Mouse (Mus musculus) neural tube, embryonic 13.5 days (tissue): ENCODE data around the gene Pik3c2b. TPM values are rescaled to one million over a fixed set of nuclear protein-coding genes. Genes with fewer than 3 reads are reported as not detected.
A peak's percentile ranks its signal among the peaks of the same experiment; 100 is the strongest.

Experiments used
- ATAC-seq: fragments of 200-750 bp; cut with Nextera tagmentation; 2 replicates; pipeline ENCODE4 v1.8.0; 2017; ENCODE audit warnings: low read depth, mild to moderate bottlenecking, moderate TSS enrichment, moderate library complexity
- H3K27ac ChIP-seq: fragments of 300-500 bp; sonication (generic); replicated peaks from 2 replicates; pipeline ENCODE4 v1.5.1; 2015; ENCODE audit warnings: moderate library complexity, mild to moderate bottlenecking, inconsistent platforms
- H3K27me3 ChIP-seq: fragments of 300-500 bp; sonication (generic); 2 replicates; pipeline ENCODE4 v1.6.1; 2015; ENCODE audit warnings: mild to moderate bottlenecking, inconsistent platforms
- H3K36me3 ChIP-seq: fragments of 300-500 bp; sonication (generic); 2 replicates; pipeline ENCODE4 v1.6.1; 2015; ENCODE audit warnings: mild to moderate bottlenecking, inconsistent platforms
- H3K4me1 ChIP-seq: fragments of 300-500 bp; sonication (generic); replicated peaks from 2 replicates; pipeline ENCODE4 v1.6.1; 2015; ENCODE audit warnings: inconsistent platforms
- H3K4me2 ChIP-seq: fragments of 300-500 bp; sonication (generic); 2 replicates; pipeline ENCODE4 v1.6.1; 2015; ENCODE audit warnings: inconsistent platforms, mild to moderate bottlenecking, moderate library complexity
- H3K4me3 ChIP-seq: fragments of 300-500 bp; sonication (generic); 2 replicates; pipeline ENCODE4 v1.5.1; 2015; ENCODE audit warnings: mild to moderate bottlenecking, inconsistent platforms
- H3K9ac ChIP-seq: fragments of 300-500 bp; sonication (generic); 2 replicates; pipeline ENCODE4 v1.6.1; 2015; ENCODE audit warnings: moderate library complexity, mild to moderate bottlenecking, inconsistent platforms
- H3K9me3 ChIP-seq: fragments of 300-500 bp; sonication (generic); 2 replicates; pipeline ENCODE4 v1.6.1; 2016; ENCODE audit warnings: inconsistent platforms
- WGBS: fragments of 180-500 bp; shearing (Covaris S2); methylation state at CpG from one replicate; pipeline ENCODE4 v1.1.7; 2015; 5-methylcytosine and 5-hydroxymethylcytosine counted together
- polyA plus RNA-seq: library from polyadenylated mRNA; unstranded; fragments of >200 nt; fragmentation: Nextera tagmentation; extraction: Ambion mirVana; gene quantifications from 2 replicates; pipeline ENCODE4 v1.2.1, GENCODE M21; 2015

Gene Pik3c2b
- polyA plus RNA-seq, 1 experiment from 2014 or later = 14.0 TPM

DNA sequence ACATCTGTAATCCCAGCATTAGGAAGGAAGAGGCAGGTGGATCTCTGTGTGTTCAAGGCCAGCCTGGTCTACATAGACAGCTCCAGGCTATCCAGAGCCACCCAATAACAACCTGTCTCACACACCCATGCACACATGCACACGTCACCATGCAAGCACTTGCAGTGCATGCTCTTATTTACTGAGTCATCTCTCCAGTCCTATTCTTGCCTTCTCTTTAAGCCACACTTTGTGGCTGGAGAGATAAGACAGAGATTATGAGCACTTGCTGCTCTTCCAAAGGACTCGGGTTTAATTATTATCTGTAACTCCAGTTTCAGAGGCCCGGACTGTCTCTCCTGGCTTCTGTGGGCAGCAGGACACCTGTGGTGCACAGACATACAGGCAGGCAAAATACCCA is 73.4 kb downstream of the Pik3c2b start:
- Histone ChIP-seq H3K27ac (no peak overlapping the region), H3K36me3 (no peaks in the 10 kb centered on the region), H3K4me2 (no peak overlapping the region), H3K9ac (no peak overlapping the region), H3K27me3 (no peaks in the 10 kb centered on the region), H3K9me3 (no peaks in the 10 kb centered on the region), H3K4me3 (no peak overlapping the region), H3K4me1 (no peaks in the 10 kb centered on the region)
- ATAC-seq = no peak
- WGBS = 89% methylated on average over 3 of the region's 3 CpGs

DNA sequence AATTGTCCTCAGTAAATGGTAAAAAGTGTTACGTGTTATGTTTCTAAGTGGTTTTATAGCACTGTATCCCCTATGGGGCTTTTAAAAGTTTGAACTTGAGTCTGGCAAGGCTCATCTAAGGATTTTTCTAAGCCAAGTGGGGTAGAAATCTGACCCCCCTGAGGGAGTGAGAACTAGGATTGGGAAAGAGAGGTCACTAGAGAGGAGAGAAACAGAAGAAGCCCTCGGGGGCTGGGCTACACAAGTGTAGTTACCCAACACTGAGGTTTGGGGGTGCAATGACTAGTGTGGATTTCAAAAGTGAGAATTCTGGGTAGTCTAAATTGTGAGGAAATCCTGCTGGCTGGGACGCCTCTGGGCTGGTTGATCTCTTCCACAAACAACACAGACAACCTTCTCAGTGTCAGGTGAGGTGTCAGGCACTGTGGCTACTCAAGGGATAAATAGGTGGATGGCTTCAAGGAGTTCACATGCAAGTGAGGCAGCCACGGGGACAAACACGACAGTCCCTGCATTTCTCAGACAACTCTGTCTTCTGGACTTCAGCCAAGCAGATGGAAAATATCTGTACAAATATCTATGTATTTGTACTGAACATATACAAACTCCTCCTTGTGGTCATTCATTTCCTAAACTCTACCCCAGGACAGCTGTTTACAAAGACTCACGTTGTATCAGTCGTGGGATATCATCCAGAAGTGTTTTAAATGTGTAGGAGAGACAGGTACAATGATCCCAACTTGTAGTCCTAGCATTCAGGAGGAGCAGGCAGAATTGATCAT is 74.7 kb downstream of the Pik3c2b start:
- WGBS = 67% methylated on average over 7 of the region's 7 CpGs
- Histone ChIP-seq H3K4me1 (no peaks in the 10 kb centered on the region), H3K27ac (no peak overlapping the region), H3K4me2 (no peak overlapping the region), H3K36me3 (no peaks in the 10 kb centered on the region), H3K9ac (no peak overlapping the region), H3K9me3 (no peaks in the 10 kb centered on the region), H3K27me3 (no peaks in the 10 kb centered on the region), H3K4me3 (no peak overlapping the region)
- ATAC-seq = no peak

DNA sequence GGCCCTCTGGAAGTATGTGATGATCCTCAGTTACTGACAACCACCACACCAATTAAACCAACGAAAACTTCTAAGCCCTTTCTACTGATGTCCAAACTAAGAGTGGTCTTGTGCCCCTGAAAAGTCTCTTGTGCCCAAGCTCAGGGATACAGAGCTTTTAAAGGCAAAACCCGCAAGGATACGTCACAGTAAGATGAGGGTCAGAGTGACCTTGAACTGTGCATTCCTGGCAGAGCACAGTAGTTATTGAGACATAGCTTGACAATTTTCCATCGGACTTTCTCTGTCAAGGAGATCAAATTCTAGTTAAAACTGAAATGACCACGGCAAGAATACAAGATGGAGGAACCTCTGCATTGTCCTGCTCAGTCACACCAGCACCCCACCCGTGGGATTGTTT is 75.8 kb downstream of the Pik3c2b start:
- no peak overlapping the region for H3K4me3 ChIP-seq
- H3K27ac ChIP-seq = no peak overlapping the region
- no peak overlapping the region for H3K9ac ChIP-seq
- ATAC-seq = no peak
- WGBS = 63% methylated on average over 6 of the region's 6 CpGs
- no peaks in the 10 kb centered on the region for H3K4me1 ChIP-seq
- H3K4me2 ChIP-seq = no peak overlapping the region
- no peaks in the 10 kb centered on the region for H3K36me3 ChIP-seq
- H3K9me3 ChIP-seq = no peaks in the 10 kb centered on the region
- H3K27me3 ChIP-seq = no peaks in the 10 kb centered on the region

DNA sequence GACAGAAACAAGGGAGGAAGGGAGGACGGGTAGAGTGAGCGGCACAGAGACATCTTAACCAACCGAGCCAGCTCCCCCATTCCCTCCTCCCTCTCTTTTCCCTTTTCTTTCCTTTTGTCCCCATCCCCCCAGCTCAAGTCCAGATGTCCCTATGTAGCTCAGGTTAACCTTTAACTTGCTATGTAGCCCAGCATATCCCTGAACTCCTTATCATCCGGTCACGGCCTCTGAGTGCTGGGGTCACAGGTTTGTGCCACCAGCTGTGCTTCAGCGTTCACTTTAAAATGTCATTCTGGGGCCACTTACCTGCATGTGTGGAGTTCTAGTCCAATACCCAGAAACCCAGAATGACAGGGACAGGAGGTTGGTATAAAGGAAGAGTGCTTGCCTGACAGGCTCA is 78.7 kb downstream of the Pik3c2b start:
- 0 out of 2 replicates have a peak, but pooled peaks cover under 1% of the 10 kb centered on the region for H3K4me1 ChIP-seq
- no peaks in the 10 kb centered on the region for H3K9me3 ChIP-seq
- no peak for ATAC-seq
- 82% methylated on average over 6 of the region's 6 CpGs for WGBS
- H3K9ac ChIP-seq = no peak overlapping the region
- no peak overlapping the region for H3K27ac ChIP-seq
- no peak overlapping the region for H3K4me3 ChIP-seq
- H3K27me3 ChIP-seq = no peaks in the 10 kb centered on the region
- H3K36me3 ChIP-seq = no peaks in the 10 kb centered on the region
- H3K4me2 ChIP-seq = no peak overlapping the region

DNA sequence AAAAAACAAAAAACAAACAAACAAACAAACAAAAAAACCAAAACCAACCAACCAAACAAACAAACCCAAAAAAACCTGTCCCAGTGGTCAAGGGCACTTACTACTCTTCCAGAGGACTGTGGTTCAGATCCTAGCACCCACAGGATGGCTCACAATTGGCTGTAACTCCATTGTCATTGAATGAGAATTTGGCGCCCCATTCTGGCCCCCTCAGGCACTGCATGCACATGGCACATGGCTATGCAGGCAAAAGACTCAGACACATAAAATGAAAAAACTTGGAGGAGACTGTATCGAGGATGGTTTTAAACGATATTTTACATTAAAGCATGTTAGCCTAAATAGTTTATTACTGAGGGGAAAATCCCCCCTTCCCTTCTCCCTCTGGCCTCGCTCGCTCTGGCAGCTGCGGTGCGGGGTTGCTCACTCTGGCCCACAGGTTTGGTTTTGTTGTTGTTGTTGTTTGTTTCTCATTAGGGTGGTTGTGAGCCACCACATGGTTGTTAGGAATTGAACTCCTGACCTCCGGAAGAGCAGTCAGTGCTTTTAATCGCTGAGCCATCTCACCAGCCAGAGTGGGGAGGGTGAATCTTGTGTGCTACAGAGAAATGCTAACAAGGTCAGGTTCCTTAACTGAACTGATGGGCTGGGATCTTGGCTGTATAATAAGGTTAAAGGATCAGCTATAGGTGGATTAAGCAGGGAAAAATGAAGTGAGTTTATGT is 80.3 kb downstream of the Pik3c2b start:
- ATAC-seq = no peak
- no peak overlapping the region for H3K9ac ChIP-seq
- no peak overlapping the region for H3K27ac ChIP-seq
- no peak overlapping the region for H3K4me3 ChIP-seq
- WGBS = 89% methylated on average over 9 of the region's 9 CpGs
- H3K27me3 ChIP-seq = no peaks in the 10 kb centered on the region
- no peaks in the 10 kb centered on the region for H3K9me3 ChIP-seq
- H3K4me2 ChIP-seq = no peak overlapping the region
- H3K4me1 ChIP-seq = peaks cover 15% of the 10 kb centered on the region
- H3K36me3 ChIP-seq = no peaks in the 10 kb centered on the region

DNA sequence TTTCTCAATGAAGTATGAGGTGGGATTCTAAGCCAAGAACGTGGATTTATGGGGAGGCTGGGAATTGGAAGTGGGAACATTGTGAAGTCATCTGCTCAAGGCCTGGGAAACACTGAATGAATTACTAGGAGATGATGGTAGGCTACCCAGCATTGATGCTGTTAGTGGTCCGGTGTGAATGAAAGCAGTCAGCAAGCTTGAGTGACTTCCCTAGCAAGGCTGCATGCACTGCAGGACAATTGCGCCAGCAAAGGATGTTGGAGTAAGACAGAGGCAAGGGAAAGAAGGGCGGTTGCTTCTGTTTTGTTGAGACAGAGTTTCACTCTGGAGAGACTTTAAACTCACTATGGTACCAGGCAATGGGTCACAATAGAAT is 80.9 kb downstream of the Pik3c2b start:
- 57% methylated on average over 4 of the region's 4 CpGs for WGBS
- peaks cover 15% of the 10 kb centered on the region for H3K4me1 ChIP-seq
- H3K4me2 ChIP-seq = no peak overlapping the region
- ATAC-seq = no peak
- no peak overlapping the region for H3K27ac ChIP-seq
- no peak overlapping the region for H3K4me3 ChIP-seq
- no peak overlapping the region for H3K9ac ChIP-seq
- no peaks in the 10 kb centered on the region for H3K36me3 ChIP-seq
- H3K27me3 ChIP-seq = no peaks in the 10 kb centered on the region
- H3K9me3 ChIP-seq = no peaks in the 10 kb centered on the region

DNA sequence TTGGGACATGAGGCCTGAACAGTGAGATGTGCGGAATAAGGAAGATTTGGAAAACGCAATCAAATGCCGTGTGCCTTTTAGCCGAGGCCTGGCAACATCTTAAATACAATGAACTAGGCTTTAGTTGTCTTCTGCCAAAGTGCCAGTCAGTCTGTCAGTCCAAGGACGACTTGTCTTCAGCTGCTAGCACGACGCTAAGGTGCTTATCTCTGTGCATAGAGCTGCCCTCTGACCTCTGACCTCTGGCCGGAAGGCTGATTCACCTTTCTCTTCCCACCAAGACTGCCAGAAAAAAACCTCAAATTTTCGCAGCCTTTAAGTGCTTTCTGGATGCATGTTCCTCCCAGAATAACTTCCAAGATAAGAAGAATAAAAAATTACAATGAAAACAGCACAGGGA is 81.9 kb downstream of the Pik3c2b start:
- H3K27me3 ChIP-seq = no peaks in the 10 kb centered on the region
- H3K4me3 ChIP-seq = no peak overlapping the region
- WGBS = 85% methylated on average over 9 of the region's 9 CpGs
- H3K27ac ChIP-seq = no peak overlapping the region
- H3K9ac ChIP-seq = no peak overlapping the region
- H3K4me2 ChIP-seq = no peak overlapping the region
- H3K36me3 ChIP-seq = no peaks in the 10 kb centered on the region
- peaks cover 17% of the 10 kb centered on the region for H3K4me1 ChIP-seq
- H3K9me3 ChIP-seq = no peaks in the 10 kb centered on the region
- ATAC-seq = no peak

DNA sequence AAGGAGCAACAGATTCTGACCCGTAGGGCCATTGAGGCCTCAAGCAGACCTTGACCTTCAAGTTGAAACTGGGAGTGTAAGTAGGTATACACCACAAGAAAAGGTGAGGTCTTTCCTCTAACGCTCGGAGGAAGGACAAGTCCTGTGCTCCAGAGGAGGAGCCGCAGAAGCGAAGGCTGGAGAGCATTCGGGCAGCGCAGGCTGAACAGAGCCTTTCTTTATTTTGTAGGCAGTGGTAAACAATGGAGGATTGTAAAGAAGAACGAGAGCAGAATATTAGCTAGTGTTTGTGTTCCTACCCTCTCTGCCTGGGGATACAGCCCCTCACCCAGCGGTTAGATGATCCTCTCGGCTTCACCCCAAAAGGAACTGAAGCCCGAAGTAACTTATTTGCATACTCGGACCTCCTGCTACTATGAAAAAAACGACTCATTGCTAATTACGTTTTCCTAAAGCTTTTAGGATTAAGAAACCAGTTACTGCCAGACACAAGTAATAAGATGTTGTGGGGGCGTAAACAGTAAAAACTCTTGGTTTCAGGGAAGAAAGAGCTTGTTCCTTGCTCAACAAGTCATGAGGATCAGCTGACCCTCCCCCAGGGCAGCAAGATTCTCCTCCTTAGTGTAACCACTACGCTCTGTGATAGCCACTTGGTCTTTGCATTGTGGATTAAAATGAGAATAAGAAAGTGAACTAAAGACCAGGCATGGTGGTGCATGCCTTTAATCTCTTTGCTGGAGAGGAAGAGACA is 84.2 kb downstream of the Pik3c2b start:
- peak overlapping the region; percentile 97 for H3K27ac ChIP-seq
- H3K4me1 ChIP-seq = peaks cover 40% of the 10 kb centered on the region
- H3K27me3 ChIP-seq = no peaks in the 10 kb centered on the region
- no peak overlapping the region for H3K4me3 ChIP-seq
- H3K9ac ChIP-seq = no peak overlapping the region
- no peaks in the 10 kb centered on the region for H3K9me3 ChIP-seq
- ATAC-seq = no peak
- WGBS = 18% methylated on average over 16 of the region's 16 CpGs
- H3K36me3 ChIP-seq = no peaks in the 10 kb centered on the region
- H3K4me2 ChIP-seq = peak overlapping the region; percentile 97

DNA sequence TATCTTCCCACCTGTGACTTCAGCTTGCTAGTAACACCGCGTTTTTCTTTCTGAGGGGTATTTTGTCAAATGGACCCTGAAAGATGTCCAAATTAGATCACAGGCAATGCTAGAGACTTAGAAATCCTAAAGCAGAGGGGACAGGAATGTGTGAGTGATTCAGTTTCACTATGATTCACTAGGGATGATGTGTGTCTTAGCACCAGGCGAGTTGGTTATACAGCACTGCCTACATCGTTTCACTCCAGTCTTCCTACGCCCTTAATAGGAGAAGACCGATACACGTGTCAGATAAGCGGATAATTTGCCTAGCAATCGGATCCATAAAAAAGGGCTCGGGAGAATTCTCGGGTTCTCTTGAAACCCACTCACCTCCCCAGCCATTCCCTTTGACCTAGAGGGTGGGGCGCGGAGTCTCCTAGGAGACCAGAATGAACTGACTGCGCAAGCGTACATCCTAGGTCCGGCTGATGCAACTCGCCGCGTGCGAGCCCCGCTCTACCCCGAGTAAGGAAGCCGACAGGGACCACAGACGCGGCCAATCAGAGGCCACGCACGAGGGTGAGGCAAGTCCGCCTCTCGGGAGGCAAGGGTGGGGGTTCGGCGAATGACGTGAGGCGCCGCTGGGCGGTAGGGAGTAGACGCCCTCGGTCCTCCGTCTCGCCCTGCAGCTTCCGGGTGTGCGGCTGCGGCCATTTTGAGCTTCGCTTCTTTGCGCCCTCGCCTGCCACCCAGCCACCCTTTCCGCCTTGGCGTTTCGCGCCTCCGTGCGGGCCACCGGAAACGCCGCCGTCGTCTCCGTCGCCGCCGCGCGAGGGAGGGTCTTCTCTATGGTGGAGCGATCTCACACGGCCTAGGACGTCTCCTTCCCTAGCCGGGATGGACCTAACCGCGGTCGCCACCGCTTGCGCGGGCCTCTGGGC is 85.4 kb downstream of the Pik3c2b start, which contains the start of gene Ppp1r15b:
Gene Ppp1r15b, plus strand, starts transcription at position 506 of the 923 bp plus-strand sequence.
- no peaks in the 10 kb centered on the region for H3K9me3 ChIP-seq
- peak within 1 kb of the TSS; percentile 91 for H3K4me3 ChIP-seq
- peaks cover 52% of the 10 kb centered on the region for H3K4me1 ChIP-seq
- WGBS = under 1% methylated on average over 72 of the region's 72 CpGs
- peak within 1 kb of the TSS; percentile 97 for H3K9ac ChIP-seq
- H3K27ac ChIP-seq = peak within 1 kb of the TSS; percentile 97
- peak; percentile 99 for ATAC-seq
- H3K4me2 ChIP-seq = peak within 1 kb of the TSS; percentile 97
- H3K36me3 ChIP-seq = 0 out of 2 replicates have a peak, but pooled peaks cover 3% of the 10 kb centered on the region
- H3K27me3 ChIP-seq = no peaks in the 10 kb centered on the region

DNA sequence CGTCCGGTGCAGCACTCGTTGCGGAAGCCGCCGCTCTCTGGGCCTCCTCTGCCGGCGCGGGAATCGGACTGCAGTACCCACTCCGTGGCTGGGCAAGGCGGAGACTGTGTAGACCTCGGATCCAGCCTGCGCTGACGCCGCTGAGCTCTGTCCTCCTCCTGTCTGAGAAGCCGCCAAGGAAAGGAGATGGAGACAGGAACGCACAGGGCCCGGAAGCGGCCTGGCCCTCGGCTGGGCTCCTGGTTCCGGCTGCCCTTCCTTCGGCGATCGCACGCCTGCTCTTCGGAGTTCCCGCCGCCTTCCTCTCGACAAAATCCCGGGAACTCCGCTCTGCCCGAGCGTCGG is 86.1 kb downstream of the Pik3c2b start:
- Histone ChIP-seq H3K4me3 (peak overlapping the region; percentile 91), H3K9ac (peak overlapping the region; percentile 97), H3K36me3 (peaks cover 10% of the 10 kb centered on the region), H3K4me2 (peak overlapping the region; percentile 97), H3K4me1 (peaks cover 59% of the 10 kb centered on the region), H3K27me3 (no peaks in the 10 kb centered on the region), H3K27ac (peak overlapping the region; percentile 97), H3K9me3 (no peaks in the 10 kb centered on the region)
- no peak for ATAC-seq
- WGBS = under 1% methylated on average over 35 of the region's 35 CpGs

DNA sequence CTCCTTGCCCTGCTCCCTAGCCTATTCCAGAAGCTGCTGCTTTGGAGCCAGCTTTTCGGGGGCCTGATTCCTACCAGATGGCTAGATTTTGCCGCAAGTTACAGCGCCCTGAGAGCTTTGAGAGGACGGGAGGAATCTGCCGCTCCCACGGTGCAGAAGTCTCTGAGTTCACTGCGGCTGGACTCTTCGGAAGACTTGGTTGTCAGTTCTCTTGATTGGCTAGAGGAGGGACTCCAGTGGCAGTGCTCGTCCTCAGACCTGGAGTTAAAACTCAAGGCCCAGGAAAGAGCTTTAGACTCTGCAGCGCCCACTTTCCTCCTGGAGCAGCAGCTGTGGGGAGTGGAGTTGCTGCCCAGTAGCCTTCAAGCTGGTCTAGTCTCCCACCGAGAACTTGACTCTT is 86.5 kb downstream of the Pik3c2b start:
- H3K4me1 ChIP-seq = peaks cover 61% of the 10 kb centered on the region

More for the DNA sequence above, 86.5 kb downstream of the Pik3c2b start:
- Histone ChIP-seq H3K4me3 (peak overlapping the region; percentile 91), H3K27ac (peak overlapping the region; percentile 97), H3K9ac (peak overlapping the region; percentile 97), H3K27me3 (no peaks in the 10 kb centered on the region), H3K4me2 (peak overlapping the region; percentile 97), H3K36me3 (peaks cover 14% of the 10 kb centered on the region), H3K9me3 (no peaks in the 10 kb centered on the region)
- 1% methylated on average over 11 of the region's 11 CpGs for WGBS
- no peak for ATAC-seq
